Comparison of ENCODE assay signal across 8 mouse cellular contexts in genomic region chr15:83563857-83564651, GRCm38 (mm10). TPM values are rescaled to one million over a fixed set of nuclear protein-coding genes. Genes with fewer than 3 reads are reported as not detected.
DNase-seq lines count a peak whose midpoint lies in the region; ATAC-seq lines count a peak whose summit lies in the region.

No protein-coding gene starts in this region.

- peak overlapping the region; percentile 67 for H3K9ac ChIP-seq in limb, embryonic 11.5 days (ENCODE audit: low read length)
- H3K9ac ChIP-seq in midbrain, embryonic 13.5 days (replicated peaks): peak overlapping the region; percentile 54
- H3K9ac ChIP-seq in stomach, embryonic 16.5 days (ENCODE audit: low read length): peak overlapping the region; percentile 71

- H3K27me3 ChIP-seq in limb, embryonic 11.5 days (ENCODE audit: control insufficient read depth, insufficient read depth, low read length): no peaks in the 10 kb centered on the region
- H3K27me3 ChIP-seq in midbrain, embryonic 13.5 days: peaks cover 34% of the 10 kb centered on the region
- no peaks in the 10 kb centered on the region for H3K27me3 ChIP-seq in stomach, embryonic 16.5 days (ENCODE audit: control insufficient read depth, insufficient read depth, low read length)

- intact Hi-C loops in heart, postnatal 36 days (cut with DNase I): loop anchor here (2.0 kb wide), 1 partner anchor 39 kb away; no protein-coding TSS in a partner anchor
- intact Hi-C loops in left cerebral cortex, postnatal 10 days (cut with DNase I): no loop called here

- peak overlapping the region; percentile 42 for H3K4me3 ChIP-seq in limb, embryonic 11.5 days (ENCODE audit: low read depth, low read length)
- peak overlapping the region; percentile 37 for H3K4me3 ChIP-seq in midbrain, embryonic 13.5 days (replicated peaks)
- peak overlapping the region; percentile 52 for H3K4me3 ChIP-seq in stomach, embryonic 16.5 days (replicated peaks; ENCODE audit: low read length)

- DNase-seq in urinary bladder, postnatal 14 days (ENCODE audit: low spot score): peak; percentile 67
- no peak for DNase-seq in urinary bladder, adult 2 months (ENCODE audit: low spot score)
- peak; percentile 60 to 69 for DNase-seq in heart, postnatal 36 days
- peak; percentile 69 for DNase-seq in limb, embryonic 11.5 days (ENCODE audit: low spot score)
- no peak for DNase-seq in left cerebral cortex, postnatal 10 days (ENCODE audit: extremely low spot score in 1 of 2, low spot score in 2 of 2)

- no peaks in the 10 kb centered on the region for H3K36me3 ChIP-seq in limb, embryonic 11.5 days (ENCODE audit: control insufficient read depth, insufficient read depth, low read length)
- no peaks in the 10 kb centered on the region for H3K36me3 ChIP-seq in midbrain, embryonic 13.5 days
- no peaks in the 10 kb centered on the region for H3K36me3 ChIP-seq in stomach, embryonic 16.5 days (ENCODE audit: control insufficient read depth, insufficient read depth, low read length)

- H3K4me1 ChIP-seq in limb, embryonic 11.5 days (ENCODE audit: control insufficient read depth, insufficient read depth, low read length): peaks cover 14% of the 10 kb centered on the region
- H3K4me1 ChIP-seq in midbrain, embryonic 13.5 days (replicated peaks): peaks cover 21% of the 10 kb centered on the region
- H3K4me1 ChIP-seq in stomach, embryonic 16.5 days (ENCODE audit: control insufficient read depth, insufficient read depth, low read length): peaks cover 15% of the 10 kb centered on the region

- ATAC-seq in erythroblast, adult 5-6 weeks (replicated peaks; ENCODE audit: low FRiP score, poor library complexity, severe bottlenecking): peak; percentile 60
- ATAC-seq in limb, embryonic 11.5 days (ENCODE audit: insufficient number of reproducible peaks, low FRiP score, low TSS enrichment, low read depth): peak; percentile 37; the same call in 1 of the 2 replicates
- ATAC-seq in midbrain, embryonic 13.5 days: peak; percentile 40
- peak; percentile 31; the same call in 1 of the 2 replicates for ATAC-seq in stomach, embryonic 16.5 days (ENCODE audit: insufficient read depth, low FRiP score)

- 2% methylated on average over 27 of the region's 27 CpGs for WGBS in limb, embryonic 11.5 days
- WGBS in midbrain, embryonic 13.5 days: 2% methylated on average over 27 of the region's 27 CpGs
- WGBS in stomach, embryonic 16.5 days: 2% methylated on average over 27 of the region's 27 CpGs

- peak overlapping the region; percentile 99 for H3K4me2 ChIP-seq in limb, embryonic 11.5 days (ENCODE audit: low read depth, severe bottlenecking)
- peak overlapping the region; percentile 73 for H3K4me2 ChIP-seq in midbrain, embryonic 13.5 days (replicated peaks)
- peak overlapping the region; percentile 95 for H3K4me2 ChIP-seq in stomach, embryonic 16.5 days (ENCODE audit: low read depth, low read length)

- no peak overlapping the region for H3K27ac ChIP-seq in limb, embryonic 11.5 days (replicated peaks; ENCODE audit: low read depth, low read length)
- H3K27ac ChIP-seq in midbrain, embryonic 13.5 days: no peak overlapping the region
- peak overlapping the region; percentile 77 for H3K27ac ChIP-seq in stomach, embryonic 16.5 days (ENCODE audit: low read length)

- H3K9me3 ChIP-seq in limb, embryonic 11.5 days (ENCODE audit: control insufficient read depth, low read length): no peaks in the 10 kb centered on the region
- H3K9me3 ChIP-seq in midbrain, embryonic 13.5 days: no peaks in the 10 kb centered on the region
- H3K9me3 ChIP-seq in stomach, embryonic 16.5 days (replicated peaks; ENCODE audit: control insufficient read depth, low read length): no peaks in the 10 kb centered on the region

RNA-seq across cellular contexts. Expression of gene Mcat, which starts 0.5 kb away (rescaled TPM):
- polyA plus RNA-seq in urinary bladder, adult 2 months (2012; rRNA removed): 22.5 and 23.5 TPM in 2 replicates
- 0.38 TPM in 1 of 2 replicates, not detected in the other for total RNA-seq in erythroblast, adult 5-6 weeks (2015; ENCODE audit: low replicate concordance)
- 3.1 and 4.3 TPM in 2 replicates for total RNA-seq in erythroblast, adult 5-6 weeks (2017; ENCODE audit: low replicate concordance)
- 10 to 100 TPM; 37.8 to 39.3 TPM for total RNA-seq in heart, postnatal 36 days (2021)
- 44.9 and 48.4 TPM in 2 replicates for polyA plus RNA-seq in limb, embryonic 11.5 days (2014; fragmentation: Nextera tagmentation; extraction: Ambion mirVana)
- polyA plus RNA-seq in midbrain, embryonic 13.5 days (2015; fragmentation: Nextera tagmentation; extraction: Ambion mirVana): 31.8 and 35.9 TPM in 2 replicates
- 24.3 and 24.4 TPM in 2 replicates for polyA plus RNA-seq in stomach, embryonic 16.5 days (2015; fragmentation: Nextera tagmentation; extraction: Ambion mirVana)
- 10 to 100 TPM; 33.8 to 38.3 TPM for total RNA-seq in left cerebral cortex, postnatal 10 days (2021)

RNA-seq across cellular contexts. Expression of gene Tspo, which starts 0.7 kb away (rescaled TPM):
- polyA plus RNA-seq in urinary bladder, adult 2 months (2012; rRNA removed): 214 and 260 TPM in 2 replicates
- total RNA-seq in erythroblast, adult 5-6 weeks (2015; ENCODE audit: low replicate concordance): 51.5 and 85.9 TPM in 2 replicates
- 51.9 and 74.4 TPM in 2 replicates for total RNA-seq in erythroblast, adult 5-6 weeks (2017; ENCODE audit: low replicate concordance)
- 10 to 100 TPM; 60.2 to 68.3 TPM for total RNA-seq in heart, postnatal 36 days (2021)
- polyA plus RNA-seq in limb, embryonic 11.5 days (2014; fragmentation: Nextera tagmentation; extraction: Ambion mirVana): 46.1 and 51.8 TPM in 2 replicates
- 9.6 and 9.9 TPM in 2 replicates for polyA plus RNA-seq in midbrain, embryonic 13.5 days (2015; fragmentation: Nextera tagmentation; extraction: Ambion mirVana)
- 116 and 132 TPM in 2 replicates for polyA plus RNA-seq in stomach, embryonic 16.5 days (2015; fragmentation: Nextera tagmentation; extraction: Ambion mirVana)
- total RNA-seq in left cerebral cortex, postnatal 10 days (2021): 1 to 10 TPM; 2.6 to 2.9 TPM

RNA-seq across cellular contexts. Expression of gene Ttll12, which starts 30.9 kb away (rescaled TPM):
- 11.2 and 11.7 TPM in 2 replicates for polyA plus RNA-seq in urinary bladder, adult 2 months (2012; rRNA removed)
- total RNA-seq in erythroblast, adult 5-6 weeks (2015; ENCODE audit: low replicate concordance): 9.4 and 16.1 TPM in 2 replicates
- 5.9 and 9.8 TPM in 2 replicates for total RNA-seq in erythroblast, adult 5-6 weeks (2017; ENCODE audit: low replicate concordance)
- 1 to 10 TPM; 5.6 to 6.5 TPM for total RNA-seq in heart, postnatal 36 days (2021)
- polyA plus RNA-seq in limb, embryonic 11.5 days (2014; fragmentation: Nextera tagmentation; extraction: Ambion mirVana): 55.8 and 59.1 TPM in 2 replicates
- 47.7 and 48.0 TPM in 2 replicates for polyA plus RNA-seq in midbrain, embryonic 13.5 days (2015; fragmentation: Nextera tagmentation; extraction: Ambion mirVana)
- polyA plus RNA-seq in stomach, embryonic 16.5 days (2015; fragmentation: Nextera tagmentation; extraction: Ambion mirVana): 31.9 and 32.2 TPM in 2 replicates
- total RNA-seq in left cerebral cortex, postnatal 10 days (2021): 10 to 100 TPM; 19.1 to 19.2 TPM

RNA-seq across cellular contexts. Expression of gene Bik, which starts 37.4 kb away (rescaled TPM):
- 20.2 and 22.4 TPM in 2 replicates for polyA plus RNA-seq in urinary bladder, adult 2 months (2012; rRNA removed)
- total RNA-seq in erythroblast, adult 5-6 weeks (2015; ENCODE audit: low replicate concordance): not detected in 2 replicates
- total RNA-seq in erythroblast, adult 5-6 weeks (2017; ENCODE audit: low replicate concordance): 0.84 TPM in 1 of 2 replicates, not detected in the other
- total RNA-seq in heart, postnatal 36 days (2021): 10 to 100 TPM; 11.6 to 13.1 TPM
- 3.2 and 4.1 TPM in 2 replicates for polyA plus RNA-seq in limb, embryonic 11.5 days (2014; fragmentation: Nextera tagmentation; extraction: Ambion mirVana)
- polyA plus RNA-seq in midbrain, embryonic 13.5 days (2015; fragmentation: Nextera tagmentation; extraction: Ambion mirVana): 0.80 and 1.2 TPM in 2 replicates
- 6.8 and 7.0 TPM in 2 replicates for polyA plus RNA-seq in stomach, embryonic 16.5 days (2015; fragmentation: Nextera tagmentation; extraction: Ambion mirVana)
- total RNA-seq in left cerebral cortex, postnatal 10 days (2021): not detected

RNA-seq across cellular contexts. Expression of gene Ttll1, which starts 53.4 kb away (rescaled TPM):
- polyA plus RNA-seq in urinary bladder, adult 2 months (2012; rRNA removed): 15.1 and 23.2 TPM in 2 replicates
- total RNA-seq in erythroblast, adult 5-6 weeks (2015; ENCODE audit: low replicate concordance): 8.4 and 8.5 TPM in 2 replicates
- 1.8 and 8.3 TPM in 2 replicates for total RNA-seq in erythroblast, adult 5-6 weeks (2017; ENCODE audit: low replicate concordance)
- total RNA-seq in heart, postnatal 36 days (2021): 10 to 100 TPM; 47.3 to 53.2 TPM
- polyA plus RNA-seq in limb, embryonic 11.5 days (2014; fragmentation: Nextera tagmentation; extraction: Ambion mirVana): 19.2 and 22.0 TPM in 2 replicates
- polyA plus RNA-seq in midbrain, embryonic 13.5 days (2015; fragmentation: Nextera tagmentation; extraction: Ambion mirVana): 100 and 105 TPM in 2 replicates
- polyA plus RNA-seq in stomach, embryonic 16.5 days (2015; fragmentation: Nextera tagmentation; extraction: Ambion mirVana): 20.9 and 21.0 TPM in 2 replicates
- total RNA-seq in left cerebral cortex, postnatal 10 days (2021): 10 to 100 TPM; 57.7 to 61.2 TPM

Comparison
In these comparisons a context has a peak if more than half of its experiments do, and no peak if none do; other contexts are left out.
1. DNase-seq: peak in urinary bladder, postnatal 14 days (single experiment), heart, postnatal 36 days (2 of 2) and limb, embryonic 11.5 days (single experiment); none in urinary bladder, adult 2 months (single experiment) and left cerebral cortex, postnatal 10 days (0 of 2).
2. Peak in every context shown above with its lines, with median percentiles within 50 percentile points of each other: ATAC-seq, H3K4me2 ChIP-seq, H3K4me3 ChIP-seq and H3K9ac ChIP-seq.